Mouse (Mus musculus): ENCODE measurements around the gene Usp9x. TPM values are rescaled to one million over a fixed set of nuclear protein-coding genes. Genes with fewer than 3 reads are reported as not detected.
A peak's percentile ranks its signal among the peaks of the same experiment; 100 is the strongest.

Gene Usp9x
- total RNA-seq (2021), result 100 to 1,000 TPM; 151 to 153 TPM

GRCm38 (mm10) chrX:13071241-13071775, at the start of gene Usp9x:
TSS of gene Usp9x (plus strand) at chrX:13071498.
- DNase-seq, result peak; percentile 88 to 90
- intact Hi-C loops (cut with DNase I), result loop anchor here (1.0 to 2.0 kb wide), 2 partner anchors 29 to 75 kb away; no protein-coding TSS in a partner anchor

GRCm38 (mm10) chrX:13022547-13023310, 48.6 kb upstream of the Usp9x start:
- intact Hi-C loops (cut with DNase I), result no loop called here
- no peak for DNase-seq

- no peak for DNase-seq
- intact Hi-C loops (cut with DNase I), result no loop called here
Observed at GRCm38 (mm10) chrX:13024539-13025202, 46.6 kb upstream of the Usp9x start.

GRCm38 (mm10) chrX:13025286-13025685, 46.0 kb upstream of the Usp9x start:
- intact Hi-C loops (cut with DNase I), result no loop called here
- DNase-seq, result no peak

- intact Hi-C loops (cut with DNase I), result no loop called here
- no peak for DNase-seq
Observed at GRCm38 (mm10) chrX:13028156-13028555, 43.1 kb upstream of the Usp9x start.

- DNase-seq, result no peak
- intact Hi-C loops (cut with DNase I), result no loop called here
Observed at GRCm38 (mm10) chrX:13029996-13030395, 41.3 kb upstream of the Usp9x start.

GRCm38 (mm10) chrX:13037085-13037484, 34.2 kb upstream of the Usp9x start:
- intact Hi-C loops (cut with DNase I), result no loop called here
- DNase-seq, result no peak

GRCm38 (mm10) chrX:13039211-13039610, 32.1 kb upstream of the Usp9x start:
- DNase-seq, result peak; percentile 26 to 37
- intact Hi-C loops (cut with DNase I), result no loop called here

- intact Hi-C loops (cut with DNase I), result no loop called here
- DNase-seq, result no peak
Observed at GRCm38 (mm10) chrX:13040391-13040790, 30.9 kb upstream of the Usp9x start.

- DNase-seq, result peak; percentile 94 to 95
- intact Hi-C loops (cut with DNase I), result loop anchor here (1.0 kb wide), 1 partner anchor 30 kb away; the partner anchor contains the start of gene Usp9x
Observed at GRCm38 (mm10) chrX:13041630-13042129, 29.6 kb upstream of the Usp9x start.

- DNase-seq, result no peak
- intact Hi-C loops (cut with DNase I), result no loop called here
Observed at GRCm38 (mm10) chrX:13043780-13044179, 27.5 kb upstream of the Usp9x start.

- intact Hi-C loops (cut with DNase I), result no loop called here
- no peak for DNase-seq
Observed at GRCm38 (mm10) chrX:13044666-13045065, 26.6 kb upstream of the Usp9x start.

GRCm38 (mm10) chrX:13046893-13047435, 24.3 kb upstream of the Usp9x start:
- intact Hi-C loops (cut with DNase I), result no loop called here
- DNase-seq, result no peak

GRCm38 (mm10) chrX:13047631-13048345, 23.5 kb upstream of the Usp9x start:
- peak; percentile 43 to 59 for DNase-seq
- intact Hi-C loops (cut with DNase I), result no loop called here

- DNase-seq, result peak in 1 of 2 experiments; percentile 30
- intact Hi-C loops (cut with DNase I), result no loop called here
Observed at GRCm38 (mm10) chrX:13054612-13055011, 16.7 kb upstream of the Usp9x start.

- DNase-seq, result no peak
- intact Hi-C loops (cut with DNase I), result no loop called here
Observed at GRCm38 (mm10) chrX:13061961-13062360, 9.3 kb upstream of the Usp9x start.

GRCm38 (mm10) chrX:13064273-13064925, 6.9 kb upstream of the Usp9x start:
- no peak for DNase-seq
- intact Hi-C loops (cut with DNase I), result no loop called here

GRCm38 (mm10) chrX:13070206-13070572, 1.1 kb upstream of the Usp9x start:
- intact Hi-C loops (cut with DNase I), result loop anchor here (2.0 kb wide), 1 partner anchor 73 kb away; no protein-coding TSS in a partner anchor
- DNase-seq, result no peak

- intact Hi-C loops (cut with DNase I), result loop anchor here (1.0 to 2.0 kb wide), 2 partner anchors 28 to 74 kb away; no protein-coding TSS in a partner anchor
- DNase-seq, result peak; percentile 91 to 93
Observed at GRCm38 (mm10) chrX:13070573-13071240, 591 bp upstream of the Usp9x start.
